Mouse (Mus musculus): ENCODE measurements around the gene Txndc11. TPM values are rescaled to one million over a fixed set of nuclear protein-coding genes. Genes with fewer than 3 reads are reported as not detected.

The Txndc11 gene
- polyA plus RNA-seq, 1 experiment from 2014 or later, result 28.7 TPM

Other genes with a start within 250 kb of the Txndc11 start
- 84.0 and 94.7 TPM in 2 replicates for gene Snn, start 73.7 kb downstream of the Txndc11 start, polyA plus RNA-seq (2016; fragmentation: Nextera tagmentation; extraction: Ambion mirVana)
- 88.8 and 127 TPM in 2 replicates for gene Litaf, start 68.5 kb downstream of the Txndc11 start, polyA plus RNA-seq (2016; fragmentation: Nextera tagmentation; extraction: Ambion mirVana)
- gene Zc3h7a, start 41.7 kb upstream of the Txndc11 start, polyA plus RNA-seq (2016; fragmentation: Nextera tagmentation; extraction: Ambion mirVana), result 85.7 and 89.3 TPM in 2 replicates
- 212 and 259 TPM in 2 replicates for gene Rsl1d1, start 68.7 kb upstream of the Txndc11 start, polyA plus RNA-seq (2016; fragmentation: Nextera tagmentation; extraction: Ambion mirVana)
- gene Gspt1, start 119.7 kb upstream of the Txndc11 start, polyA plus RNA-seq (2016; fragmentation: Nextera tagmentation; extraction: Ambion mirVana), result 70.6 and 83.2 TPM in 2 replicates
- gene Tnfrsf17, start 179.2 kb upstream of the Txndc11 start, polyA plus RNA-seq (2016; fragmentation: Nextera tagmentation; extraction: Ambion mirVana), result not detected in 2 replicates
- gene Snx29, start 188.3 kb upstream of the Txndc11 start, polyA plus RNA-seq (2016; fragmentation: Nextera tagmentation; extraction: Ambion mirVana), result 11.5 and 14.9 TPM in 2 replicates

Measured in hindbrain, embryonic 10.5 days (tissue).